Comparison of ENCODE assay signal across 9 mouse cellular contexts in genomic region chr10:23150401-23150800, GRCm38 (mm10).
DNase-seq lines count a peak whose midpoint lies in the region; ATAC-seq and TF ChIP-seq lines count a peak whose summit lies in the region.
"Had no signal": no experiment of that assay in that cellular context is flagged by ENCODE, and none has a peak within 500 bp of the region (broad histone marks: within the 10 kb centered on the region; RNA-seq: fewer than 3 reads in every experiment).

No protein-coding gene starts in this region.

- H3K27me3 ChIP-seq in heart, embryonic 12.5 days (replicated peaks): no peaks in the 10 kb centered on the region
- no peaks in the 10 kb centered on the region for H3K27me3 ChIP-seq in intestine, embryonic 15.5 days (replicated peaks)
- no peaks in the 10 kb centered on the region for H3K27me3 ChIP-seq in forebrain, embryonic 10.5 days (ENCODE audit: poor library complexity, severe bottlenecking)
- H3K27me3 ChIP-seq: neural tube, embryonic 13.5 days had no signal

- no peaks in the 10 kb centered on the region for H3K4me1 ChIP-seq in heart, embryonic 12.5 days (replicated peaks)
- no peaks in the 10 kb centered on the region for H3K4me1 ChIP-seq in ES-E14 (ENCODE audit: control insufficient read depth in 2 of 2, insufficient read depth in 2 of 2, low read length in 2 of 2, poor library complexity in 1 of 2)
- H3K4me1 ChIP-seq in intestine, embryonic 15.5 days (replicated peaks): no peaks in the 10 kb centered on the region
- peaks cover 8% of the 10 kb centered on the region for H3K4me1 ChIP-seq in forebrain, embryonic 10.5 days
- H3K4me1 ChIP-seq: neural tube, embryonic 13.5 days had no signal

- H3K9me3 ChIP-seq in heart, embryonic 12.5 days (replicated peaks): no peaks in the 10 kb centered on the region
- H3K9me3 ChIP-seq in ES-E14 (ENCODE audit: control insufficient read depth, insufficient read depth, low read depth, low read length): no peaks in the 10 kb centered on the region
- no peaks in the 10 kb centered on the region for H3K9me3 ChIP-seq in intestine, embryonic 15.5 days
- H3K9me3 ChIP-seq in forebrain, embryonic 10.5 days: no peaks in the 10 kb centered on the region
- H3K9me3 ChIP-seq: neural tube, embryonic 13.5 days had no signal

- DNase-seq in heart, postnatal 4 days: peak; percentile 30
- peak; percentile 12 for DNase-seq in 3134 (ENCODE audit: extremely low read depth, insufficient read length, low spot score)
- peak; percentile 34 for DNase-seq in ES-E14 (ENCODE audit: low read depth, low spot score)
- DNase-seq in kidney, postnatal 4 days: peak; percentile 26 to 34
- no peak for DNase-seq in left cerebral cortex, adult 9 months (ENCODE audit: low spot score in 2 of 2)
- DNase-seq in forebrain, embryonic 10.5 days (ENCODE audit: extremely low spot score, low spot score): no peak

- in situ Hi-C loops in ES-E14 (cut with MboI; ENCODE audit: low sequenced_read_pairs in 2 of 2, unreplicated experiment in 2 of 2): no loop called here

- no peaks in the 10 kb centered on the region for H3K36me3 ChIP-seq in heart, embryonic 12.5 days
- no peaks in the 10 kb centered on the region for H3K36me3 ChIP-seq in ES-E14 (ENCODE audit: control insufficient read depth, insufficient read depth, low read length, poor library complexity, severe bottlenecking)
- no peaks in the 10 kb centered on the region for H3K36me3 ChIP-seq in intestine, embryonic 15.5 days
- H3K36me3 ChIP-seq in forebrain, embryonic 10.5 days (replicated peaks): peaks cover 16% of the 10 kb centered on the region
- H3K36me3 ChIP-seq: neural tube, embryonic 13.5 days had no signal

- H3K27ac ChIP-seq in heart, embryonic 12.5 days (ENCODE audit: poor library complexity, severe bottlenecking): no peak overlapping the region
- H3K27ac ChIP-seq in ES-E14 (ENCODE audit: insufficient read depth, low read depth, low read length, poor library complexity, severe bottlenecking): no peak overlapping the region
- H3K27ac ChIP-seq in intestine, embryonic 15.5 days: no peak overlapping the region
- H3K27ac ChIP-seq in forebrain, embryonic 10.5 days: no peak overlapping the region
- H3K27ac ChIP-seq: neural tube, embryonic 13.5 days had no signal

- no peak overlapping the region for H3K4me2 ChIP-seq in heart, embryonic 12.5 days
- H3K4me2 ChIP-seq in intestine, embryonic 15.5 days (replicated peaks): no peak overlapping the region
- H3K4me2 ChIP-seq: neural tube, embryonic 13.5 days had no signal

- 95% methylated on average over 3 of the region's 3 CpGs for WGBS in heart, embryonic 12.5 days
- 92% methylated on average over 3 of the region's 3 CpGs for WGBS in intestine, embryonic 15.5 days
- WGBS in forebrain, embryonic 10.5 days: 92% methylated on average over 3 of the region's 3 CpGs

- no peak overlapping the region for H3K4me3 ChIP-seq in heart, embryonic 12.5 days
- no peak overlapping the region for H3K4me3 ChIP-seq in ES-E14 (ENCODE audit: insufficient read depth in 1 of 2, low read depth in 1 of 2, low read length in 2 of 2, poor library complexity in 1 of 2, severe bottlenecking in 1 of 2)
- no peak overlapping the region for H3K4me3 ChIP-seq in intestine, embryonic 15.5 days (replicated peaks)
- no peak overlapping the region for H3K4me3 ChIP-seq in forebrain, embryonic 10.5 days
- H3K4me3 ChIP-seq: neural tube, embryonic 13.5 days had no signal

- ATAC-seq in heart, embryonic 12.5 days (ENCODE audit: insufficient number of reproducible peaks, low FRiP score): no peak
- ATAC-seq in intestine, embryonic 15.5 days: no peak

- H3K9ac ChIP-seq in heart, embryonic 12.5 days: no peak overlapping the region
- no peak overlapping the region for H3K9ac ChIP-seq in ES-E14 (ENCODE audit: insufficient read depth, low read depth, low read length, poor library complexity, severe bottlenecking)
- no peak overlapping the region for H3K9ac ChIP-seq in intestine, embryonic 15.5 days
- H3K9ac ChIP-seq: neural tube, embryonic 13.5 days had no signal

TF ChIP-seq in ES-E14, 5 proteins besides CTCF, POLR2A, EP300 and RAD21:
- TF ChIP-seq ZC3H11A (IDR thresholded peaks at IDR 0.05; ENCODE audit: borderline replicate concordance, low read depth, low read length): peak; percentile 38; the same call in 1 of the 2 replicates
- TF ChIP-seq CHD2 (IDR thresholded peaks at IDR 0.05; ENCODE audit: low read depth, low read length): no peak
- TF ChIP-seq MAFK (IDR thresholded peaks at IDR 0.05; ENCODE audit: insufficient read depth, low read depth, low read length): no peak

Comparison
In these comparisons a context has a peak if more than half of its experiments do, and no peak if none do; other contexts are left out.
1. DNase-seq: peak in heart, postnatal 4 days (single experiment), 3134 (single experiment), ES-E14 (single experiment) and kidney, postnatal 4 days (2 of 2); none in left cerebral cortex, adult 9 months (0 of 2) and forebrain, embryonic 10.5 days (single experiment).